Mouse (Mus musculus) mesoderm, embryonic 11.5 days (tissue): ENCODE measurements at regions not wholly inside any gene's neighbourhood (a gene's known extent, or its start where the extent isn't known, plus 50 kb on each side); places are given as distances from the start of the nearest gene placed in this dataset.
A peak's percentile ranks its signal among the peaks of the same experiment; 100 is the strongest.

Source experiments
- DNase-seq: peaks from one replicate; pipeline ENCODE4 v3.0.0-alpha.2; 2012; ENCODE audit warnings: low read depth, low spot score

DNA sequence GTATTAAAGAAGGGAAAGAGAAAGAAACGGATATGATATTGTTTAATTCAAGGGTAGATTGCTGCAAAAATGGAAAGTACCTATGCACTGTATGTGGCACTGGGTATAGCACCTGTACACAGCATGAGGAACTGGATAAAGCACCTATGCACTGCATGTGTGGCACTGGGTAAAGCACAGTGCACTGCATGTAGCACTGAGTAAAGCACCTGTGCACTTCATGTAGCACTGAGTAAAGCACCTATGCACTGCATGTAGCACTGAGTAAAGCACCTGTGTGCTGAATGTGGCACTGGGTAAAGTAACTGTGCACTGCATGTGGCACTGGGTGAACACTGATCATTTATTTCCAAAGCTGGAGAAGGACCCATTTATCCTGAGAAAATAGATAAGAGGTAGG, 280.2 kb upstream of the Fam49a start:
- no peak for DNase-seq

DNA sequence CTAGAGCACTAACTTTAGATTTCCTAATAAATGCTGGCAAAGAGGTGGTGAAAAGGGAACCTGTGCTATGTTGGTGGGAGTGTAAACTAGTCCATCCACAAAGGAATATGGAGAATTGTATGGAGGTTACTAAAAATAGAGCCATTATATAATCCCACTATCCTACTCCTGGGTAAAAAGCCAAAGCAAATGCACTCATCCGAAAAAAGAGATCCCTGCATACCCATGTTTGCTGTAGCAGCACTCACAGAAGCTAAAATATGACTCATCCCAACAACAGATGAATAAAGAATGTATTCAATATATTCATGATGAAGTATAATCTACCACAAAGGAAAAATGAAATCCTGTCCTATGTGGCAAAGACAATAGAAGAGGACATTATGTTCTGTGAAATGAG, 268.4 kb upstream of the Fam49a start:
- DNase-seq: no peak

DNA sequence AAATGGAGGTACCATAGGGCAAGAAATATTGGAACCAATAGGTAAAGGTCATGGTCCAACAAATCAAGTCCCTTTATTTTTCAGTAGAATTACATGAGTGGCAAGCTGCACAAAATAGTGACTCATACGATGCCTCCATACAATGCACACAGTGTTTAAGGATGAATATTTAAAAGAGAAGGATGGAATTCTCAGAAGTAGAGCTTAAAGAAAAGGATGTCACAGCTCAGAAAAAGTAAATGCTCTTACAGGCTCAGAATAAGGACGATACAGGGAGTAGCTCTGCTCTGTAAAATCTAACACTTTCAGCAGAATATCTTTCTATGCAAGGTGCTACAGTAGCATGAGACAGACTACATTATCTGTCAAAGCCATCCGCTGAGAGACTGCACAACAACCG, 262.7 kb upstream of the Fam49a start:
- DNase-seq: no peak

DNA sequence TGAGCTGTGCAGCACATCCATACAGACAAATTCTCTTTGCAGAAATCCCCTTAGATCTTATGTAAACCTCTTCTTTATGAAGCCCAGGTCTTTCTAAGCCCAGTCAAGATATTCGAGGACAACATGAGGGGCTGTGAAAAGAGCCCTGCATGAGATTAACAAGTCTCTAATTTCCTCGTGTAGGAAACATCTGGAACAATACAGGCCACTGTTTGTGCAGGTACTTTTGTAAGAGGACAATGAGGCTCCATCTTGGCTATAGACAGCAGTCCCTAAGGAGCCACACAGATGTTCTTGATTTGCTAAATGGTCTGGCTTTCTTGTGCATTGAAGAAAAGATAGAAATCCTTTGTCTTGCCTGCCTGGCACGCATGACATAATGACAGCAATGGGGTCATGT, 259.5 kb upstream of the Fam49a start:
- DNase-seq: peak; percentile 4

DNA sequence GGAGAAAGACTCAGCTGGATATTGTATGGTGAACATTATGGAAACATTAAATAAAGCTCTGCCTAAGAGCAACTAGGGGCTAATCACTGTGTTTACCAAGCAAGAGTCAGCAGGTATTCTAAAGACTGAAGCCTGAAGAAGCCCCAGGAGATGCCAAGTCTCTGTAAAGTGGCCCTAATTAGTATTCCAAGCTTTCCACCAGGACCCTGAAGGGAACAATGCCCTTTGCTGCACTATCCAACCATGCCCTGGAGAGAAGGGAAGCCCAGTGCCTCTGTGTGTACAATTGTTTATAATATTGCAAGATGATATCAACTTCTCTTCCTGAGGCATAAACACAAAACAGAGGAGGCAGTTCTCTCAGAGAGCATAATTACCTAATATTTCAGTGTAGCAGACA, 251.3 kb upstream of the Fam49a start:
- DNase-seq: no peak

DNA sequence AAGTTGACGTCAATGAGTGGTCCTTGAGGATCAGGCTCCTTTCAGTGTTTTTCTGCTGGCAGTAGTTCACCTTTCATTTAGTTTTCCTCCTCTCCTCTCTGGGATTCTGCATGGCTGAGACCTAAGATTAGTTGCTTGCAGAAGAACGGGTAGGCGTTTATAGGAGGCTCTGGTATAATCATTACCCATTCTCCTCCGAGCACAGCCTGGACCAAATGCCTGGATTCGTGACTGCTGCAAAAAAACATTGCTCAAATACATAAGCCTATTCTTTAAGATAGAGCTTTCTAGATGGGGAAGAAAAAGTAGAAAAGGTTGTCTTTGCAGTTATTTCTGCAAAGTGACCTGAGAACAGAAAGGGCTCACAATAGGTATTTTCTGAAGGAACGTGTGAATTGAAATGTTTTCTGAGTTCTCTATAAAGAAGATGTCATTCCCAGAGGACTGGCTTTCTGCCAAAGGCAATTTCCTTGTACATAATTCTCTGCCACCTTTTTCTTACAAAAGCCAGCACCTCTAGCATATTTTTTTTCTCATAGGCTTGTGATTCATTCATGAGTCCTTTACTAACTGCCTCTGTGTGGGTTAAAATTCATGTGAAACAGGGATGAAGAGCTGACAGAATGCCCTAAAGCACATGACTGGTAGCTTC, 238.0 kb upstream of the Fam49a start:
- DNase-seq: no peak

DNA sequence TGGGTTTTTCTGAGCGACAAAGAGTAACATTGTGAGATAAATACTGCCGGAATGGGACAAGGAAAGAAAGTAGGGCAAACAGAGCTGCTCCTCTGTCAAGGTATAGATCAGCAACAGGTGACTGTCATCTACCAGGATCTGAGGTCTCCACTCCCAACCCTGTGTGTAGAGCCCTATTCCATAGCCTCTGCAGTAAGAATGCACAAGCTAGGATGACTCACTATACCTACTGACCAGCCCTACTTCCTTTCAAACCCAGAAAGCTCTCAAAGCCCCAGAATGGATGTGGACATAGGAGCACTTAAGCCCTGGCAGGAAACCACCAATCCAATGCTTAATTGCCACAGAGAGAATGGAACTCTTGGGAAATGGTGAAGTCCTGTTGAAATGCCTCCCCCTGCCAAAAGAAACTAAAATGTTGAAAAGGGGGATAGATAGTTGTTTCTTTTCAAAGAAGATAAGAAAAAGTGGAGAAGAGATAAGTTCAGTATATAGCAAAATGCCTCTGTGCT, 231.8 kb upstream of the Fam49a start:
- no peak for DNase-seq

DNA sequence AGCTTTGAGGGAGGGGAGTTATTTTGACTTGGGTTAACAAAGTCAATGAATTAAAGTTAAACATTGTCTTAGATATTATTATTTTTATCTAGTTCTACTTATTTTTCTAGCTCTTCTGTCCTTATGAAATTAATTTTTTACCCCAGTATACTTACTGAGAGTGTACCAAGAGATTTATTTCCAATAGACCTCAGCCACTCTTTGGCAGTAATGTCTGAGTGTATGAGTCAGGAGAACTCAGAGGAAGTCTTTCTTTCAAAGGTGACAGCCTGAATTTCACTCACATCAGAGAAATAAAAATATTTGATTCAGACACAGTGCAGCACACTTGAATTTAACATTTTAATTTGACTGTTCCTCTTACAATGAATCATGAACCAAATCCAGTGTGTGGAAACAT, 227.4 kb upstream of the Fam49a start:
- DNase-seq: no peak

DNA sequence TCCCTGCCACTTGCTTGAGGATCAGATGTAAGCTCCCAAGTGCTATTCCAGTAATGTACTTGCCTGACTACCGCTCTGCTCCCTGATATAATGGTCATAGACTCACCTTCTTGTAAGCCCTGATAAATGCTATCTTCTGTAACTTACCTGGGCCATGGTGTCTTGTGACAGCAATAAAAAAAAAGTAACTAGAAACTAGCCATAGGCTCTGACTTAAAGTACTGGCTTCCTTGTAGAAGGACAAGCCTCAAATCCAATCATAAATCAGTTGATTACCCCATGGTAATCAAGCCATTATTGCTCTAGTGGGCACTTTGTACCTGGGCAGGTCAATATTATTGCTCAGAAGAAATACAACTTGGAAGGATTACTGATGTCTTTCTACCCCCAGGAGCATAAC, 222.7 kb upstream of the Fam49a start:
- no peak for DNase-seq

DNA sequence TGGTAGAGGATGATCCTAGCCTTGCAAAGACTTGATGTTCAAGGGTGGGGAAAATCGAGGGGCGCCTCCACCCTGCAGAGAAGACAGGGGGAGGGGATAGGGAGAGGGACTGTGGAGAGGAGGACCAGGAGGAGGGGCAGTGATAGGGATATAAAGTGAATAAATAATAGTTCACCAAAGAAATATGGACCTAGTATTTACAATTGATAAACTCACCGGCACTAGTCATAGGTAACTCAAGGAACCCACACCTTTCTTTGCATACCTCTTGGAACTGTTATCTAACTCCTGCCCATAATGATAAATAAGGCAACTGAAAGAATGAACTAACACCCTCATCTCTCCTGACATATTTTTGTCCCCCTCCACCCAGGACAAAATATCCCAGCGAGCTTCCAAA, 199.7 kb upstream of the Fam49a start:
- no peak for DNase-seq

DNA sequence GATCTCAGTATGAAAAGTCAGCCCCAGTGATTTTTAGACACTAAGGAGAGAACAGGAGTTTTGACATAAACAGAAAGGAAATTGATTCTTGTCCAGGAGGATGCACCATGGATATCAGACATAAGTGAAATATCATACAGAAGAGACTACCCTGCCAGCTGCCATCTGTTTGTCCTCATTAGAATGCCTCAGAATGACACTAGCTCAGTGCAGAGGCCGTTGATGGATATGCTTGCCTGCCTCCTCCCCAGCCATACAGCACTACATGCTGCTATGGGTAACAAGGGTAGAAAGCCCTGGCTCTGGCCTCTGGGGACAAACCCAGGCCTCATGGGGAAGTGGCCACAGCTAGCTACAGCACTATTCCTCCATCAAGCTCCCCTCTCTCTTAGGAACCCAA, 198.0 kb upstream of the Fam49a start:
- peak; percentile 13 for DNase-seq

DNA sequence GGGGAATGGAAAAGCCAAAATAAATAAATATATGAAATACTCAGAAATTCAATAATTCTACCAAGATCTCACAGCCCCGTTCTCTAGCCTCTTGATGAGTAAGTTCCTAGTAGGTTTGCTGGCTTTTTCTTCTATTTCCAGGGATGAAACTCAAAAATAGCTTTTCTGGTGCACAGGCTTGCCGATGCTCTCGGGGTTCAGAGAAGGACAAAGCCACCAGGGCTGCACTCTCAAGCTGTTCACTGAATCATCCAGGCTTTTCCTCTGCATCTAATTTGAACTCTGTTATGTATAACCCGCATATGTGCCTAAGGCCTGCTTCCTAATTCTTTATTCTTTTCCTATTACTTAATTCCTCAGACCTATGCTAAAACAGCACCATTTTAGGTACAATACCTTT, 197.5 kb upstream of the Fam49a start:
- DNase-seq: no peak

DNA sequence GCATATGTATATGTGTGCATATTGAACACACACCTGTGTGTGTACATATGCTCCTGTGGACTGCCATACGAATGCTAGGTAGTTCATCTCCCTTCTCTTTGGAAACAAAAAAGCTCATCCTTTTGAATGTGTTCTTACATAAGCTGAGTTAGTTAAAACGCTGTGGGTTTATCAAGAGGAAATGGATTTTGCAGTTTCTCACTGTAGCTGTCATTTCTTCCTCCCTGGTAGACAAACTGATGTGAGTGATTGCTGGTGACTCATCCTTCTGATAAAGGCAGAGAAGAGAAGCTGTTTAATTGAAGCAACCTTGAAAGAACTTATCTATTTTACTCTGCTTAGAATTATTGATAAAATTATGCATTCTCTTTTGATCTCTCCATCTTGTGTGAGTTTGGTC, 173.6 kb upstream of the Fam49a start:
- DNase-seq: no peak
